Mouse (Mus musculus) intestine, embryonic 15.5 days (tissue): ENCODE results near the gene Btbd35f15. TPM values are rescaled to one million over a fixed set of nuclear protein-coding genes. Genes with fewer than 3 reads are reported as not detected.
"Not testable (repeated sequence)": the region's sequence is repeated elsewhere in the genome, so short reads cannot be mapped to it uniquely, and the experiment has no call there.

Experiments
- ATAC-seq: fragments of 200-750 bp; cut with Nextera tagmentation; 2 replicates; pipeline ENCODE4 v1.8.0; 2017; ENCODE audit warnings: moderate TSS enrichment, moderate library complexity
- H3K27ac ChIP-seq: fragments of 300-500 bp; sonication (generic); 2 replicates; pipeline ENCODE4 v1.5.1; 2015; ENCODE audit warnings: mild to moderate bottlenecking, inconsistent platforms
- H3K27me3 ChIP-seq: fragments of 300-500 bp; sonication (generic); replicated peaks from 2 replicates; pipeline ENCODE4 v1.6.1; 2015; ENCODE audit warnings: inconsistent platforms
- H3K36me3 ChIP-seq: fragments of 300-500 bp; sonication (generic); 2 replicates; pipeline ENCODE4 v1.6.1; 2015; ENCODE audit warnings: inconsistent platforms
- H3K4me1 ChIP-seq: fragments of 300-500 bp; sonication (generic); replicated peaks from 2 replicates; pipeline ENCODE4 v1.6.1; 2015; ENCODE audit warnings: inconsistent platforms
- H3K4me2 ChIP-seq: fragments of 300-500 bp; sonication (generic); replicated peaks from 2 replicates; pipeline ENCODE4 v1.6.1; 2015; ENCODE audit warnings: mild to moderate bottlenecking, inconsistent platforms
- H3K4me3 ChIP-seq: fragments of 300-500 bp; sonication (generic); replicated peaks from 2 replicates; pipeline ENCODE4 v1.5.1; 2015; ENCODE audit warnings: inconsistent platforms
- H3K9ac ChIP-seq: fragments of 300-500 bp; sonication (generic); 2 replicates; pipeline ENCODE4 v1.6.1; 2015; ENCODE audit warnings: inconsistent platforms
- H3K9me3 ChIP-seq: fragments of 300-500 bp; sonication (generic); 2 replicates; pipeline ENCODE4 v1.6.1; 2016; ENCODE audit warnings: inconsistent platforms
- WGBS: fragments of 180-500 bp; shearing (Covaris S2); methylation state at CpG from one replicate; pipeline ENCODE4 v1.1.7; 2015; 5-methylcytosine and 5-hydroxymethylcytosine counted together
- polyA plus RNA-seq: library from polyadenylated mRNA; unstranded; fragments of >200 nt; fragmentation: Nextera tagmentation; extraction: Ambion mirVana; gene quantifications from 2 replicates; pipeline ENCODE4 v1.2.1, GENCODE M21; 2015

Btbd35f15 gene
- not detected in 2 replicates for polyA plus RNA-seq

DNA sequence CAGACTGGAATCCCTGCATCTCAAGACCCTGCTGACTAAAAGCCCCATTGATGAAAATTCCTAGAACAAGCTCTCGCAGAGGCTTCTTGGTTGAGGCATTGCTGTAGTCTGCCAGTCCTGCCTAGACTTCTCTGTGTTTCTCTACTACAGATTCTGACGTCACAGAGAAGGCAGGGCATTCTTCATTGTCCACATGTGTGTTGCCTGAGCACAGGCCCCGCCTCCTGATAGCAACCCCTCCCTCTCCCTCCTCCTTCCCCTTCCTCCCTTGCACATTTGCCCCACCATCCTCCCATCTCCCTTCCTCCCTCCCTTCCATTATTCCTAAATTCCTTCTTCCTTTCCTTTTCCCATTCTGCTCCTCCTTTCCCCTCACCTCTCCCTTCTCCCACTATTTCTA lies at the start of gene Btbd35f15:
Gene Btbd35f15 (minus strand): TSS at position 101 of the 400 bp plus-strand sequence.
- H3K27ac ChIP-seq, H3K4me3 ChIP-seq, H3K36me3 ChIP-seq, H3K27me3 ChIP-seq, H3K9ac ChIP-seq, H3K4me1 ChIP-seq, H3K9me3 ChIP-seq, H3K4me2 ChIP-seq, ATAC-seq: not testable (repeated sequence)
- WGBS: no CpG with 5 or more reads among the region's 3 CpGs

Other genes with a start within 250 kb of the Btbd35f15 start
- not detected in 2 replicates for gene Btbd35f13, start 79.9 kb upstream of the Btbd35f15 start, polyA plus RNA-seq
- gene Btbd35f14, start 125.0 kb upstream of the Btbd35f15 start, polyA plus RNA-seq: not detected in 2 replicates